Mouse (Mus musculus) left cerebral cortex, postnatal 36 days (tissue): ENCODE measurements around the gene Olfr1113. TPM values are rescaled to one million over a fixed set of nuclear protein-coding genes. Genes with fewer than 3 reads are reported as not detected.
"Not testable (repeated sequence)": the region's sequence is repeated elsewhere in the genome, so short reads cannot be mapped to it uniquely, and the experiment has no call there.

Source experiments
- DNase-seq, 2 experiments: peaks; one replicate each; pipeline ENCODE4 v3.0.0; 2021 to 2022; ENCODE audit warnings: low spot score in 2 of 2, mixed read lengths in 1 of 2
- intact Hi-C: fragments of 180-260 bp; cut with DNase I; formaldehyde crosslinking; loops from one replicate; pipeline ENCODE4 v1.15.1; 2025
- microRNA-seq: library from miRNA; unstranded; fragments of <30 nt; microRNA quantifications from one replicate; pipeline ENCODE4 v1.2.0, GENCODE M21; 2022
- total RNA-seq, 2 experiments: library from RNA; stranded (reverse); gene quantifications; 2 replicates each; pipeline ENCODE4 v1.2.3; 2021

Gene Olfr1113
- total RNA-seq = not detected

GRCm38 (mm10) chr2:87208670-87209069 lies at the start of gene Olfr1113:
TSS of gene Olfr1113 (plus strand) at chr2:87208970.
- no peak for DNase-seq
- intact Hi-C loops = no loop called here

GRCm38 (mm10) chr2:87167731-87168130 lies 41.0 kb upstream of the Olfr1113 start:
- DNase-seq, intact Hi-C loops: not testable (repeated sequence)

GRCm38 (mm10) chr2:87187498-87187897 lies 21.3 kb upstream of the Olfr1113 start, which contains the start of gene Olfr1112:
TSS of gene Olfr1112 (plus strand) at chr2:87187798.
- intact Hi-C loops = no loop called here
- no peak for DNase-seq

- no peak for DNase-seq
- intact Hi-C loops = no loop called here
These were observed 38.9 kb downstream of the Olfr1113 start, which contains the start of gene Olfr1115 for GRCm38 (mm10) chr2:87247713-87248112. TSS of gene Olfr1115 (plus strand) at chr2:87248013.

Small RNAs within 50 kb of the gene (microRNA-seq; reads per million reads assigned to microRNA genes)
- not detected for gene Gm27438

Other genes starting within 250 kb of the Olfr1113 start
- not detected for gene Olfr1099, start 248.3 kb upstream of the Olfr1113 start, total RNA-seq
- gene Olfr1100, start 229.0 kb upstream of the Olfr1113 start, total RNA-seq = not detected
- not detected for gene Olfr1101, start 217.7 kb upstream of the Olfr1113 start, total RNA-seq
- gene Olfr1102, start 210.6 kb upstream of the Olfr1113 start, total RNA-seq = not detected
- gene Olfr1104, start 181.9 kb upstream of the Olfr1113 start, total RNA-seq = not detected
- gene Olfr1105, start 172.4 kb upstream of the Olfr1113 start, total RNA-seq = not detected
- not detected for gene Olfr1106, start 156.7 kb upstream of the Olfr1113 start, total RNA-seq
- gene Olfr1107, start 133.2 kb upstream of the Olfr1113 start, total RNA-seq = not detected
- not detected for gene Olfr1109, start 113.0 kb upstream of the Olfr1113 start, total RNA-seq
- gene Olfr259, start 94.4 kb upstream of the Olfr1113 start, total RNA-seq = not detected
- gene Olfr1110, start 68.7 kb upstream of the Olfr1113 start, total RNA-seq = not detected
- not detected for gene Olfr1111, start 56.3 kb upstream of the Olfr1113 start, total RNA-seq
- gene Olfr1112, start 21.2 kb upstream of the Olfr1113 start, total RNA-seq = not detected
- gene Olfr1115, start 39.0 kb downstream of the Olfr1113 start, total RNA-seq = not detected
- gene Olfr1116, start 58.6 kb downstream of the Olfr1113 start, total RNA-seq = not detected
- not detected for gene Olfr1118, start 98.6 kb downstream of the Olfr1113 start, total RNA-seq
- gene Olfr1120, start 145.8 kb downstream of the Olfr1113 start, total RNA-seq = not detected
- gene Olfr1121, start 160.9 kb downstream of the Olfr1113 start, total RNA-seq = not detected
- under 1 TPM in 1 of 2 experiments, not detected in 1; 0.18 TPM for gene Olfr1122, start 176.9 kb downstream of the Olfr1113 start, total RNA-seq
- not detected for gene Olfr1123, start 207.7 kb downstream of the Olfr1113 start, total RNA-seq
- not detected for gene Olfr1124, start 221.3 kb downstream of the Olfr1113 start, total RNA-seq
- gene Olfr1126, start 245.0 kb downstream of the Olfr1113 start, total RNA-seq = not detected